Mouse (Mus musculus) liver, postnatal 0 days (tissue): ENCODE measurements at regions not wholly inside any gene's neighbourhood (a gene's known extent, or its start where the extent isn't known, plus 50 kb on each side); places are given as distances from the start of the nearest gene placed in this dataset.

ENCODE experiments used
- CTCF ChIP-seq: sonication (generic); IDR thresholded peaks from 2 replicates; pipeline ENCODE4 v1.5.1; 2016; ENCODE audit warnings: antibody characterized with exemption, low read depth
- EP300 ChIP-seq: IDR thresholded peaks from 2 replicates; pipeline ENCODE4 v1.6.1; 2016; ENCODE audit warnings: antibody characterized with exemption, low read depth, mild to moderate bottlenecking

DNA sequence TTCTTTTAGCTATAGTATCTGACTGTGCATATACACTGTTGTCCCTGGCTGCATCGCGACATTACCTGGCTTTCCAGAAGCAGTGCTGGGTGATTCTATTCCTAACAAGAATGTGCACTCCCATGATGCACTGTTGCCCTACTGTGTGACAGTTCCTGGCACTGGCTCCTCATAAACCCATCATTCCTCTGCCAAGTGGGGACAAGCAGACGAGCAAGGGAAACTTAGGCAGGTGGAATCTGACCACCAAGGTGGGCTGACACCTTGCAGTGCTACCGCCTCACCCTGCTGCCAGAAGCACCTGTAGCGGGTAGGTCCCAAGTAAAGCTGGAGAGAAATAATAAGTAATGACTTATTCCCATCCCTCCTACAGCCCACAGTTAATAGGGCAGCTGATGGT lies 167.5 kb upstream of the Camk1g start:
- TF ChIP-seq CTCF = no peak
- TF ChIP-seq EP300 = no peak
